Comparison of ENCODE assay signal across 25 mouse cellular contexts in genomic region chr1:21039564-21039963, GRCm38 (mm10). TPM values are rescaled to one million over a fixed set of nuclear protein-coding genes. Genes with fewer than 3 reads are reported as not detected.
A peak's percentile ranks its signal among the peaks of the same experiment; 100 is the strongest.
DNase-seq lines count a peak whose midpoint lies in the region; ATAC-seq and TF ChIP-seq lines count a peak whose summit lies in the region.
"Had no signal": no experiment of that assay in that cellular context is flagged by ENCODE, and none has a peak within 500 bp of the region (broad histone marks: within the 10 kb centered on the region; RNA-seq: fewer than 3 reads in every experiment).

No protein-coding gene starts in this region.

- no peaks in the 10 kb centered on the region for H3K4me1 ChIP-seq in forebrain, postnatal 0 days (ENCODE audit: insufficient read depth)
- H3K4me1 ChIP-seq in forebrain, embryonic 15.5 days = no peaks in the 10 kb centered on the region
- H3K4me1 ChIP-seq in hindbrain, postnatal 0 days (ENCODE audit: insufficient read depth, low read length) = no peaks in the 10 kb centered on the region
- H3K4me1 ChIP-seq in hindbrain, embryonic 11.5 days (replicated peaks; ENCODE audit: control insufficient read depth, insufficient read depth, low read length) = no peaks in the 10 kb centered on the region
- peaks cover 41 to 83% of the 10 kb centered on the region in 2 experiments for H3K4me1 ChIP-seq in CH12.LX (ENCODE audit: control insufficient read depth in 1 of 2, insufficient read depth in 2 of 2)
- no peaks in the 10 kb centered on the region; the same call in 1 of the 2 replicates for H3K4me1 ChIP-seq in small intestine, adult 2 months (ENCODE audit: control insufficient read depth, insufficient read depth, insufficient read length, low read length)
- H3K4me1 ChIP-seq in intestine, postnatal 0 days (replicated peaks; ENCODE audit: control insufficient read depth, insufficient read depth, low read length) = no peaks in the 10 kb centered on the region

- H3K36me3 ChIP-seq in forebrain, postnatal 0 days (ENCODE audit: insufficient read depth) = no peaks in the 10 kb centered on the region
- no peaks in the 10 kb centered on the region for H3K36me3 ChIP-seq in forebrain, embryonic 15.5 days
- no peaks in the 10 kb centered on the region for H3K36me3 ChIP-seq in hindbrain, postnatal 0 days (ENCODE audit: insufficient read depth, low read length)
- no peaks in the 10 kb centered on the region for H3K36me3 ChIP-seq in hindbrain, embryonic 11.5 days (ENCODE audit: control insufficient read depth, insufficient read depth, low read length)
- peaks cover 4 to 29% of the 10 kb centered on the region in 2 experiments for H3K36me3 ChIP-seq in CH12.LX (replicated peaks in 1 of 2; ENCODE audit: control insufficient read depth in 1 of 2, insufficient read depth in 1 of 2, low read length in 1 of 2)
- H3K36me3 ChIP-seq in small intestine, adult 2 months (ENCODE audit: control insufficient read depth, insufficient read depth, low read length) = no peaks in the 10 kb centered on the region
- H3K36me3 ChIP-seq in intestine, postnatal 0 days (ENCODE audit: control insufficient read depth, insufficient read depth) = peaks cover 9% of the 10 kb centered on the region; the same call in 1 of the 2 replicates
- H3K36me3 ChIP-seq: heart, embryonic 15.5 days had no signal

- dilution Hi-C loops in CH12.LX (cut with MboI; ENCODE audit: extremely low pct_ligation_motif_present, extremely low pct_unique_long_range_greater_than_20kb, low sequenced_read_pairs) = no loop called here

- TF ChIP-seq POLR2A in CH12.LX (IDR thresholded peaks at IDR 0.05; ENCODE audit: low read depth, low read length) = no peak
- TF ChIP-seq POLR2A in small intestine, adult 2 months (IDR thresholded peaks at IDR 0.05; ENCODE audit: low read depth, low read length) = no peak

- ATAC-seq in forebrain, postnatal 0 days = peak; percentile 27; the same call in 1 of the 2 replicates
- ATAC-seq in forebrain, embryonic 15.5 days (replicated peaks) = no peak
- ATAC-seq in hindbrain, postnatal 0 days = peak; percentile 48; the same call in 1 of the 2 replicates
- no peak for ATAC-seq in hindbrain, embryonic 11.5 days (ENCODE audit: low FRiP score)
- no peak for ATAC-seq in intestine, postnatal 0 days
- ATAC-seq: activated CD4-positive, CD25-positive, alpha-beta regulatory T cell, adult 4 months; CD4-positive, CD25-positive, alpha-beta regulatory T cell, adult 4 months; forebrain, embryonic 14.5 days; intestine, embryonic 15.5 days had no signal

- 62% methylated on average over 3 of the region's 3 CpGs for WGBS in forebrain, postnatal 0 days
- 74% methylated on average over 3 of the region's 3 CpGs for WGBS in forebrain, embryonic 15.5 days
- 68% methylated on average over 3 of the region's 3 CpGs for WGBS in hindbrain, postnatal 0 days
- WGBS in hindbrain, embryonic 11.5 days = 92% methylated on average over 3 of the region's 3 CpGs
- 90% methylated on average over 3 of the region's 3 CpGs for WGBS in small intestine, adult 2 months
- 96% methylated on average over 3 of the region's 3 CpGs for WGBS in intestine, postnatal 0 days

- DNase-seq in forebrain, postnatal 0 days = no peak
- DNase-seq in hindbrain, postnatal 0 days (ENCODE audit: low spot score) = no peak
- no peak for DNase-seq in hindbrain, embryonic 11.5 days (ENCODE audit: low spot score)
- no peak for DNase-seq in CH12.LX (ENCODE audit: extremely low read depth)
- DNase-seq: adrenal gland, postnatal 14 days; cerebellum, adult 18-20 months; cerebellum, adult 9-10 months; cerebellum, postnatal 14 days; gastrocnemius, adult 2 months; gastrocnemius, postnatal 14 days; heart, adult 18-20 months; heart, postnatal 14 days; kidney, adult 18-20 months; kidney, adult 9 months had no signal

- no peak for TF ChIP-seq RAD21 in CH12.LX (IDR thresholded peaks at IDR 0.05; ENCODE audit: low read depth, low read length)

- H3K79me2 ChIP-seq in CH12.LX (replicated peaks; ENCODE audit: control insufficient read depth, extremely low read depth, insufficient read depth, poor library complexity, severe bottlenecking) = no peaks in the 10 kb centered on the region

- H3K9ac ChIP-seq in forebrain, postnatal 0 days = no peak overlapping the region
- H3K9ac ChIP-seq in forebrain, embryonic 15.5 days (replicated peaks) = no peak overlapping the region
- H3K9ac ChIP-seq in hindbrain, postnatal 0 days (replicated peaks; ENCODE audit: low read length) = no peak overlapping the region
- H3K9ac ChIP-seq in hindbrain, embryonic 11.5 days (ENCODE audit: low read depth, low read length) = no peak overlapping the region
- H3K9ac ChIP-seq in CH12.LX (ENCODE audit: insufficient read depth, low read depth) = peak overlapping the region; percentile 46
- H3K9ac ChIP-seq in intestine, postnatal 0 days (ENCODE audit: low read depth, low read length) = no peak overlapping the region
- H3K9ac ChIP-seq: heart, embryonic 12.5 days; heart, embryonic 15.5 days; hindbrain, embryonic 14.5 days; intestine, embryonic 15.5 days had no signal

- H3K27me3 ChIP-seq in forebrain, postnatal 0 days (ENCODE audit: insufficient read depth, low read length) = no peaks in the 10 kb centered on the region
- H3K27me3 ChIP-seq in forebrain, embryonic 15.5 days = no peaks in the 10 kb centered on the region
- no peaks in the 10 kb centered on the region for H3K27me3 ChIP-seq in hindbrain, postnatal 0 days (ENCODE audit: insufficient read depth, low read length)
- H3K27me3 ChIP-seq in hindbrain, embryonic 11.5 days (ENCODE audit: control insufficient read depth, insufficient read depth, low read length) = no peaks in the 10 kb centered on the region
- H3K27me3 ChIP-seq in CH12.LX (replicated peaks) = no peaks in the 10 kb centered on the region
- no peaks in the 10 kb centered on the region for H3K27me3 ChIP-seq in small intestine, adult 2 months (ENCODE audit: control insufficient read depth, insufficient read depth, low read length)
- H3K27me3 ChIP-seq in intestine, postnatal 0 days (replicated peaks; ENCODE audit: control insufficient read depth, insufficient read depth, low read length) = no peaks in the 10 kb centered on the region
- H3K27me3 ChIP-seq: heart, embryonic 12.5 days; heart, embryonic 15.5 days; intestine, embryonic 15.5 days had no signal

- H3K4me3 ChIP-seq in forebrain, postnatal 0 days (ENCODE audit: low read depth, low read length) = no peak overlapping the region
- H3K4me3 ChIP-seq in forebrain, embryonic 15.5 days = no peak overlapping the region
- H3K4me3 ChIP-seq in hindbrain, postnatal 0 days (ENCODE audit: low read length) = no peak overlapping the region
- no peak overlapping the region for H3K4me3 ChIP-seq in hindbrain, embryonic 11.5 days (ENCODE audit: low read depth, low read length)
- H3K4me3 ChIP-seq in CH12.LX (replicated peaks in 1 of 3; ENCODE audit: low read depth in 2 of 3, low read length in 2 of 3, poor library complexity in 1 of 3) = no peak overlapping the region
- no peak overlapping the region for H3K4me3 ChIP-seq in small intestine, adult 2 months (ENCODE audit: low read depth, low read length)
- H3K4me3 ChIP-seq in intestine, postnatal 0 days (ENCODE audit: low read depth, low read length) = no peak overlapping the region
- H3K4me3 ChIP-seq: forebrain, embryonic 10.5 days; gastrocnemius, adult 2 months; heart, embryonic 12.5 days; heart, embryonic 15.5 days; intestine, embryonic 15.5 days had no signal

- no peak for TF ChIP-seq CTCF in forebrain, postnatal 0 days (IDR thresholded peaks at IDR 0.05; ENCODE audit: low read depth)
- no peak for TF ChIP-seq CTCF in hindbrain, postnatal 0 days (IDR thresholded peaks at IDR 0.05; ENCODE audit: low read depth)
- no peak for TF ChIP-seq CTCF in CH12.LX (conservative IDR thresholded peaks at IDR 0.05 in 1 of 2, IDR thresholded peaks at IDR 0.05 in 1 of 2; ENCODE audit: low read depth in 2 of 2, low read length in 2 of 2)
- no peak for TF ChIP-seq CTCF in small intestine, adult 2 months (IDR thresholded peaks at IDR 0.05; ENCODE audit: extremely low read depth, insufficient read length, insufficient replicate concordance, low read depth, low read length)
- no peak for TF ChIP-seq CTCF in intestine, postnatal 0 days (IDR thresholded peaks at IDR 0.05; ENCODE audit: low read depth)

- no peak for TF ChIP-seq EP300 in CH12.LX (IDR thresholded peaks at IDR 0.05; ENCODE audit: low read length)

- in situ Hi-C loops in CH12.LX (cut with MboI; ENCODE audit: low pct_ligation_motif_present, low pct_unique_long_range_greater_than_20kb, low sequenced_read_pairs) = loop anchor here (5.0 kb wide), 1 partner anchor 38 kb away; the partner anchor contains the start of gene Tram2

- H3K9me3 ChIP-seq in forebrain, postnatal 0 days (ENCODE audit: low read length) = no peaks in the 10 kb centered on the region
- H3K9me3 ChIP-seq in forebrain, embryonic 15.5 days = no peaks in the 10 kb centered on the region
- no peaks in the 10 kb centered on the region for H3K9me3 ChIP-seq in hindbrain, postnatal 0 days (ENCODE audit: low read length)
- no peaks in the 10 kb centered on the region for H3K9me3 ChIP-seq in hindbrain, embryonic 11.5 days (ENCODE audit: control insufficient read depth, low read length)
- no peaks in the 10 kb centered on the region for H3K9me3 ChIP-seq in CH12.LX (replicated peaks; ENCODE audit: low read length)
- no peaks in the 10 kb centered on the region for H3K9me3 ChIP-seq in intestine, postnatal 0 days (ENCODE audit: control insufficient read depth)
- H3K9me3 ChIP-seq: forebrain, embryonic 10.5 days; heart, embryonic 12.5 days; heart, embryonic 15.5 days; intestine, embryonic 15.5 days had no signal

- H3K4me2 ChIP-seq in forebrain, postnatal 0 days (ENCODE audit: low read depth) = no peak overlapping the region
- H3K4me2 ChIP-seq in forebrain, embryonic 15.5 days (replicated peaks) = no peak overlapping the region
- no peak overlapping the region for H3K4me2 ChIP-seq in hindbrain, postnatal 0 days (ENCODE audit: low read depth, low read length)
- no peak overlapping the region for H3K4me2 ChIP-seq in hindbrain, embryonic 11.5 days (replicated peaks; ENCODE audit: low read depth, low read length)
- H3K4me2 ChIP-seq in CH12.LX (ENCODE audit: insufficient read depth, low read depth, poor library complexity, severe bottlenecking) = peak overlapping the region; percentile 60
- no peak overlapping the region for H3K4me2 ChIP-seq in intestine, postnatal 0 days (replicated peaks; ENCODE audit: low read depth)
- H3K4me2 ChIP-seq: heart, embryonic 12.5 days; heart, embryonic 15.5 days; hindbrain, embryonic 14.5 days; intestine, embryonic 15.5 days had no signal

- no peak overlapping the region for H3K27ac ChIP-seq in forebrain, postnatal 0 days (ENCODE audit: low read depth, low read length)
- H3K27ac ChIP-seq in forebrain, embryonic 15.5 days (replicated peaks) = no peak overlapping the region
- H3K27ac ChIP-seq in hindbrain, postnatal 0 days = no peak overlapping the region
- H3K27ac ChIP-seq in hindbrain, embryonic 11.5 days (ENCODE audit: low read depth, low read length) = no peak overlapping the region
- H3K27ac ChIP-seq in CH12.LX (ENCODE audit: insufficient read depth, low read depth) = peak overlapping the region; percentile 70
- peak overlapping the region; percentile 37; the same call in 1 of the 2 replicates for H3K27ac ChIP-seq in small intestine, adult 2 months (ENCODE audit: insufficient read depth, low read depth, low read length)
- H3K27ac ChIP-seq in intestine, postnatal 0 days (ENCODE audit: low read depth, low read length) = no peak overlapping the region
- H3K27ac ChIP-seq: forebrain, embryonic 10.5 days; gastrocnemius, adult 2 months; heart, embryonic 15.5 days; hindbrain, embryonic 14.5 days; intestine, embryonic 15.5 days had no signal

RNA-seq across cellular contexts. Expression of gene Tram2, which starts 39.5 kb away (rescaled TPM):
- total RNA-seq in forebrain, postnatal 0 days (2014; rRNA removed) = 0.85 and 1.9 TPM in 2 replicates
- polyA plus RNA-seq in forebrain, postnatal 0 days (2015; fragmentation: Nextera tagmentation; extraction: Ambion mirVana) = 0.98 and 1.3 TPM in 2 replicates
- polyA plus RNA-seq in forebrain, embryonic 15.5 days (2015; fragmentation: Nextera tagmentation; extraction: Ambion mirVana) = 1.8 and 2.0 TPM in 2 replicates
- 1.5 and 1.6 TPM in 2 replicates for total RNA-seq in hindbrain, postnatal 0 days (2014; rRNA removed)
- polyA plus RNA-seq in hindbrain, postnatal 0 days (2015; fragmentation: Nextera tagmentation; extraction: Ambion mirVana) = 1.7 and 1.9 TPM in 2 replicates
- 6.2 and 6.6 TPM in 2 replicates for polyA plus RNA-seq in hindbrain, embryonic 11.5 days (2014; fragmentation: Nextera tagmentation; extraction: Ambion mirVana)
- 2.4 and 2.9 TPM in 2 replicates for total RNA-seq in CH12.LX (2012; rRNA removed)
- 1.3 and 1.9 TPM in 2 replicates for total RNA-seq in CH12.LX (2014; rRNA removed)
- 4.7 and 6.6 TPM in 2 replicates for polyA plus RNA-seq in CH12.LX (2012; ENCODE audit: insufficient read length, low read depth)
- polyA plus RNA-seq in small intestine, adult 2 months (2012; rRNA removed) = 2.5 and 7.9 TPM in 2 replicates
- 4.2 and 4.3 TPM in 2 replicates for polyA plus RNA-seq in intestine, postnatal 0 days (2015; fragmentation: Nextera tagmentation; extraction: Ambion mirVana)

Comparison
In these comparisons a context has a peak if more than half of its experiments do, and no peak if none do; other contexts are left out.
1. ATAC-seq: peak in forebrain, postnatal 0 days (single experiment) and hindbrain, postnatal 0 days (single experiment); none in forebrain, embryonic 15.5 days (single experiment), hindbrain, embryonic 11.5 days (single experiment) and intestine, postnatal 0 days (single experiment).
2. H3K27ac ChIP-seq: peak in CH12.LX (single experiment) and small intestine, adult 2 months (single experiment); none in forebrain, postnatal 0 days (single experiment), forebrain, embryonic 15.5 days (single experiment), hindbrain, postnatal 0 days (single experiment), hindbrain, embryonic 11.5 days (single experiment) and intestine, postnatal 0 days (single experiment).